Mouse (Mus musculus): ENCODE measurements around the gene Tle6.

Tle6 gene

GRCm38 (mm10) chr10:81560719-81561459 lies 40.0 kb downstream of the Tle6 start:
- DNase-seq (ENCODE audit: low read depth), result peak; percentile 73

- DNase-seq (ENCODE audit: low read depth), result peak; percentile 69
These were observed 41.0 kb downstream of the Tle6 start for GRCm38 (mm10) chr10:81559627-81560539.

GRCm38 (mm10) chr10:81559163-81559626 lies 41.7 kb downstream of the Tle6 start, which contains the start of gene Aes:
TSS of gene Aes (plus strand) at chr10:81559488.
- no peak for DNase-seq (ENCODE audit: low read depth)

GRCm38 (mm10) chr10:81557491-81557890 lies 43.4 kb downstream of the Tle6 start:
- DNase-seq (ENCODE audit: low read depth), result no peak

- no peak for DNase-seq (ENCODE audit: low read depth)
These were observed 44.6 kb downstream of the Tle6 start for GRCm38 (mm10) chr10:81556282-81556681.

- DNase-seq (ENCODE audit: low read depth), result no peak
These were observed 46.8 kb downstream of the Tle6 start for GRCm38 (mm10) chr10:81553807-81554755.

GRCm38 (mm10) chr10:81553232-81553631 lies 47.6 kb downstream of the Tle6 start:
- DNase-seq (ENCODE audit: low read depth), result peak; percentile 64

GRCm38 (mm10) chr10:81551597-81552102 lies 49.2 kb downstream of the Tle6 start:
- peak; percentile 93 for DNase-seq (ENCODE audit: low read depth)

- peak; percentile 79 for DNase-seq (ENCODE audit: low read depth)
These were observed 50.6 kb downstream of the Tle6 start for GRCm38 (mm10) chr10:81550257-81550656.

- DNase-seq (ENCODE audit: low read depth), result no peak
These were observed 51.9 kb downstream of the Tle6 start for GRCm38 (mm10) chr10:81548944-81549343.

GRCm38 (mm10) chr10:81546788-81547571 lies 53.9 kb downstream of the Tle6 start:
- no peak for DNase-seq (ENCODE audit: low read depth)

GRCm38 (mm10) chr10:81546332-81546731 lies 54.5 kb downstream of the Tle6 start:
- DNase-seq (ENCODE audit: low read depth), result no peak

- peak; percentile 98 for DNase-seq (ENCODE audit: low read depth)
These were observed 55.6 kb downstream of the Tle6 start, which contains the start of gene Gna11 for GRCm38 (mm10) chr10:81545161-81545747. TSS of gene Gna11 (minus strand) at chr10:81545190.

GRCm38 (mm10) chr10:81544296-81545160 lies 56.3 kb downstream of the Tle6 start:
- DNase-seq (ENCODE audit: low read depth), result no peak

- no peak for DNase-seq (ENCODE audit: low read depth)
These were observed 57.2 kb downstream of the Tle6 start for GRCm38 (mm10) chr10:81543633-81544032.

- no peak for DNase-seq (ENCODE audit: low read depth)
These were observed 58.0 kb downstream of the Tle6 start for GRCm38 (mm10) chr10:81542727-81543460.

GRCm38 (mm10) chr10:81541803-81542202 lies 59.1 kb downstream of the Tle6 start:
- DNase-seq (ENCODE audit: low read depth), result no peak

- no peak for DNase-seq (ENCODE audit: low read depth)
These were observed 59.5 kb downstream of the Tle6 start for GRCm38 (mm10) chr10:81541363-81541762.

All from 416B (cell line).